In genomic region chr15:85479365-85479764, GRCm38 (mm10) we compare ENCODE assay signal across 16 mouse cellular contexts. TPM values are rescaled to one million over a fixed set of nuclear protein-coding genes. Genes with fewer than 3 reads are reported as not detected.
DNase-seq lines count a peak whose midpoint lies in the region; ATAC-seq and TF ChIP-seq lines count a peak whose summit lies in the region.
"Had no signal": no experiment of that assay in that cellular context is flagged by ENCODE, and none has a peak within 500 bp of the region (broad histone marks: within the 10 kb centered on the region; RNA-seq: fewer than 3 reads in every experiment).

No protein-coding gene starts in this region.

- DNase-seq in gastrocnemius, adult 2 months = peak; percentile 52
- no peak for DNase-seq in gastrocnemius, adult 8-10 months (ENCODE audit: low spot score in 2 of 2)
- DNase-seq in ovary, postnatal 36 days (ENCODE audit: low spot score) = peak; percentile 14
- no peak for DNase-seq in ovary, adult 18-20 months (ENCODE audit: low spot score)
- no peak for DNase-seq in lung, embryonic 14.5 days
- DNase-seq in urinary bladder, postnatal 25 days (ENCODE audit: low spot score) = peak; percentile 38
- no peak for DNase-seq in heart, postnatal 14 days
- no peak for DNase-seq in neural tube, embryonic 10.5 days (ENCODE audit: extremely low spot score, low spot score)
- DNase-seq: kidney, postnatal 10 days; liver, postnatal 0 days; thymus, postnatal 14 days had no signal

- no peaks in the 10 kb centered on the region for H3K36me3 ChIP-seq in lung, embryonic 14.5 days (ENCODE audit: insufficient read depth)
- H3K36me3 ChIP-seq: heart, embryonic 10.5 days had no signal

- no peaks in the 10 kb centered on the region for H3K27me3 ChIP-seq in lung, embryonic 14.5 days (ENCODE audit: insufficient read depth, low read length)
- H3K27me3 ChIP-seq: hindbrain, embryonic 13.5 days had no signal

- ATAC-seq in lung, embryonic 14.5 days (ENCODE audit: insufficient read depth) = no peak
- ATAC-seq: liver, postnatal 0 days; midbrain, embryonic 16.5 days had no signal

- H3K9me3 ChIP-seq in lung, embryonic 14.5 days (ENCODE audit: low read depth, low read length) = no peaks in the 10 kb centered on the region
- H3K9me3 ChIP-seq: heart, embryonic 10.5 days; hindbrain, embryonic 13.5 days had no signal

- no peak overlapping the region for H3K4me2 ChIP-seq in lung, embryonic 14.5 days
- H3K4me2 ChIP-seq: hindbrain, embryonic 13.5 days had no signal

- H3K9ac ChIP-seq in lung, embryonic 14.5 days = no peak overlapping the region
- H3K9ac ChIP-seq: hindbrain, embryonic 13.5 days; liver, postnatal 0 days had no signal

- H3K27ac ChIP-seq in gastrocnemius, adult 2 months = no peak overlapping the region
- H3K27ac ChIP-seq in lung, embryonic 14.5 days (ENCODE audit: low read depth) = peak overlapping the region; percentile 58; the same call in 1 of the 2 replicates
- H3K27ac ChIP-seq: heart, embryonic 10.5 days; hindbrain, embryonic 13.5 days had no signal

- no peak overlapping the region for H3K4me3 ChIP-seq in gastrocnemius, adult 2 months
- H3K4me3 ChIP-seq in lung, embryonic 14.5 days (ENCODE audit: low read depth, low read length) = no peak overlapping the region
- H3K4me3 ChIP-seq: heart, embryonic 10.5 days; hindbrain, embryonic 13.5 days had no signal

- no peak for TF ChIP-seq CTCF in gastrocnemius, adult 2 months (IDR thresholded peaks at IDR 0.05)
- TF ChIP-seq CTCF in lung, embryonic 14.5 days (IDR thresholded peaks at IDR 0.05; ENCODE audit: low read depth) = no peak

- 68% methylated on average over 12 of the region's 12 CpGs for WGBS in lung, embryonic 14.5 days

- no peaks in the 10 kb centered on the region for H3K4me1 ChIP-seq in lung, embryonic 14.5 days (ENCODE audit: insufficient read depth)

- intact Hi-C loops in gastrocnemius, adult 2 months (cut with DNase I) = loop anchor here (5.0 kb wide), 1 partner anchor 162 kb away; no protein-coding TSS in a partner anchor
- intact Hi-C loops in heart, postnatal 14 days (cut with DNase I) = loop anchor here (5.0 kb wide), 1 partner anchor 212 kb away; no protein-coding TSS in a partner anchor

RNA-seq across cellular contexts. Expression of gene 7530416G11Rik, which starts 23.7 kb away (rescaled TPM):
- total RNA-seq in gastrocnemius, adult 2 months (2021) = not detected
- total RNA-seq in gastrocnemius, adult 8-10 months (2022) = not detected
- not detected in 2 replicates for polyA plus RNA-seq in lung, embryonic 14.5 days (2014; fragmentation: Nextera tagmentation; extraction: Ambion mirVana)
- not detected for total RNA-seq in heart, postnatal 14 days (2021)
- total RNA-seq: left cerebral cortex, adult 8-10 months had no signal
- polyA plus RNA-seq: forebrain, embryonic 16.5 days; heart, embryonic 10.5 days; hindbrain, embryonic 13.5 days; liver, postnatal 0 days; midbrain, embryonic 16.5 days had no signal

Comparison
In these comparisons a context has a peak if more than half of its experiments do, and no peak if none do; other contexts are left out.
1. DNase-seq: peak in gastrocnemius, adult 2 months (single experiment), ovary, postnatal 36 days (single experiment) and urinary bladder, postnatal 25 days (single experiment); none in gastrocnemius, adult 8-10 months (0 of 2), ovary, adult 18-20 months (single experiment), lung, embryonic 14.5 days (single experiment), heart, postnatal 14 days (0 of 2) and neural tube, embryonic 10.5 days (single experiment).